Mouse (Mus musculus) heart, postnatal 0 days (tissue): ENCODE data around the gene Olfr822. TPM values are rescaled to one million over a fixed set of nuclear protein-coding genes. Genes with fewer than 3 reads are reported as not detected.
"Not testable (repeated sequence)": the region's sequence is repeated elsewhere in the genome, so short reads cannot be mapped to it uniquely, and the experiment has no call there.

ENCODE experiments used
- ATAC-seq: fragments of 200-750 bp; cut with Nextera tagmentation; 2 replicates; pipeline ENCODE4 v1.8.0; 2017; ENCODE audit warnings: low read depth, moderate number of reproducible peaks, moderate library complexity; ENCODE audit not compliant: insufficient read depth
- DNase-seq: peaks from one replicate; pipeline ENCODE4 v3.0.0-alpha.2; 2016; ENCODE audit warnings: low spot score
- H3K27ac ChIP-seq: fragments of 300-500 bp; sonication (generic); 2 replicates; pipeline ENCODE4 v1.5.1; 2014; ENCODE audit warnings: low read depth, mild to moderate bottlenecking
- H3K27me3 ChIP-seq: fragments of 300-500 bp; sonication (generic); 2 replicates; pipeline ENCODE4 v1.6.1; 2014; ENCODE audit warnings: low read length, mixed read lengths; ENCODE audit not compliant: control insufficient read depth, insufficient read depth
- H3K36me3 ChIP-seq: fragments of 300-500 bp; sonication (generic); replicated peaks from 2 replicates; pipeline ENCODE4 v1.6.1; 2014; ENCODE audit warnings: low read length, mixed read lengths; ENCODE audit not compliant: control insufficient read depth, insufficient read depth
- H3K4me1 ChIP-seq: fragments of 300-500 bp; sonication (generic); 2 replicates; pipeline ENCODE4 v1.6.1; 2014; ENCODE audit warnings: antibody characterized with exemption; ENCODE audit not compliant: control insufficient read depth, insufficient read depth
- H3K4me2 ChIP-seq: fragments of 300-500 bp; sonication (generic); 2 replicates; pipeline ENCODE4 v1.6.1; 2014; ENCODE audit warnings: low read depth, mild to moderate bottlenecking, low read length, moderate library complexity
- H3K4me3 ChIP-seq: fragments of 300-500 bp; sonication (generic); 2 replicates; pipeline ENCODE4 v1.5.1; 2014; ENCODE audit warnings: low read depth, low read length
- H3K9ac ChIP-seq: fragments of 300-500 bp; sonication (generic); replicated peaks from 2 replicates; pipeline ENCODE4 v1.6.1; 2014; ENCODE audit warnings: low read depth, low read length, mixed read lengths
- H3K9me3 ChIP-seq: fragments of 300-500 bp; sonication (generic); replicated peaks from 2 replicates; pipeline ENCODE4 v1.6.1; 2016; ENCODE audit warnings: low read length; ENCODE audit not compliant: control insufficient read depth
- CTCF ChIP-seq: IDR thresholded peaks from 2 replicates; pipeline ENCODE4 v1.5.1; 2016; ENCODE audit warnings: antibody characterized with exemption, control low read depth, low read depth
- EP300 ChIP-seq: IDR thresholded peaks from 2 replicates; pipeline ENCODE4 v1.6.1; 2016; ENCODE audit warnings: antibody characterized with exemption, low read depth
- WGBS: fragments of 180-500 bp; shearing (Covaris S2); extraction: QIAGEN DNeasy Blood & Tissue Kit; methylation state at CpG from one replicate; pipeline ENCODE4 v1.1.7; 2014; 5-methylcytosine and 5-hydroxymethylcytosine counted together
- polyA plus RNA-seq: library from polyadenylated mRNA; unstranded; fragments of >200 nt; fragmentation: Nextera tagmentation; extraction: Ambion mirVana; gene quantifications from 2 replicates; pipeline ENCODE4 v1.2.1, GENCODE M21; 2015
- total RNA-seq: library from RNA; depleted of rRNA; stranded (reverse); fragments of >200 nt; gene quantifications from 2 replicates; pipeline ENCODE4 v1.2.3, GENCODE M21; 2014; ENCODE audit warnings: low replicate concordance; rRNA removed

The Olfr822 gene
- total RNA-seq (not detected in 2 replicates), polyA plus RNA-seq (not detected in 2 replicates)

- no peaks in the 10 kb centered on the region for H3K9me3 ChIP-seq
These were observed at the start of gene Olfr822 for GRCm38 (mm10) chr10:130070910-130071309. TSS of gene Olfr822 (plus strand) at chr10:130071210.

GRCm38 (mm10) chr10:130030048-130030447 lies 41.0 kb upstream of the Olfr822 start, which contains the start of gene Olfr821:
TSS of gene Olfr821 (plus strand) at chr10:130030348.
- DNase-seq (no peak), ATAC-seq (no peak)
- no peaks in the 10 kb centered on the region for H3K9me3 ChIP-seq
- no peaks in the 10 kb centered on the region for H3K36me3 ChIP-seq
- no peak within 1 kb of the TSS for H3K9ac ChIP-seq
- H3K27me3 ChIP-seq, result no peaks in the 10 kb centered on the region
- H3K4me1 ChIP-seq, result no peaks in the 10 kb centered on the region
- no peak within 1 kb of the TSS for H3K4me3 ChIP-seq
- H3K27ac ChIP-seq, result no peak within 1 kb of the TSS
- TF ChIP-seq EP300 (no peak), CTCF (no peak)
- H3K4me2 ChIP-seq, result no peak within 1 kb of the TSS

More at GRCm38 (mm10) chr10:130070910-130071309, at the start of gene Olfr822:
- no peak within 1 kb of the TSS for H3K4me3 ChIP-seq
- ATAC-seq (no peak), DNase-seq (no peak)
- no peak within 1 kb of the TSS for H3K9ac ChIP-seq
- TF ChIP-seq CTCF, result no peak
- no peak for TF ChIP-seq EP300
- no peaks in the 10 kb centered on the region for H3K36me3 ChIP-seq
- H3K27me3 ChIP-seq, result no peaks in the 10 kb centered on the region
- H3K4me1 ChIP-seq, result no peaks in the 10 kb centered on the region
- H3K4me2 ChIP-seq, result no peak within 1 kb of the TSS
- no peak within 1 kb of the TSS for H3K27ac ChIP-seq

- TF ChIP-seq EP300 (no peak), CTCF (no peak)
- Histone ChIP-seq H3K36me3 (no peaks in the 10 kb centered on the region), H3K4me3 (no peak overlapping the region), H3K4me2 (no peak overlapping the region), H3K4me1 (no peaks in the 10 kb centered on the region), H3K9ac (no peak overlapping the region), H3K9me3 (no peaks in the 10 kb centered on the region), H3K27ac (no peak overlapping the region), H3K27me3 (no peaks in the 10 kb centered on the region)
- 57% methylated on average over 6 of the region's 6 CpGs for WGBS
- ATAC-seq, result no peak
- DNase-seq, result no peak
These were observed 33.9 kb upstream of the Olfr822 start for GRCm38 (mm10) chr10:130037096-130037495.

- Histone ChIP-seq H3K4me3 (no peak overlapping the region), H3K9ac (no peak overlapping the region), H3K9me3 (no peaks in the 10 kb centered on the region), H3K27ac (no peak overlapping the region), H3K4me2 (no peak overlapping the region), H3K27me3 (no peaks in the 10 kb centered on the region), H3K36me3 (no peaks in the 10 kb centered on the region), H3K4me1 (no peaks in the 10 kb centered on the region)
- 12% methylated on average over 5 of the region's 5 CpGs for WGBS
- ATAC-seq, result no peak
- peak; percentile 18 for DNase-seq
- TF ChIP-seq CTCF (peak; percentile 48), EP300 (no peak)
These were observed 21.9 kb downstream of the Olfr822 start for GRCm38 (mm10) chr10:130092838-130093440.

- H3K4me1 ChIP-seq, result no peaks in the 10 kb centered on the region
- TF ChIP-seq CTCF (peak; percentile 36), EP300 (no peak)
- no peaks in the 10 kb centered on the region for H3K36me3 ChIP-seq
- no peak for DNase-seq
- no peak overlapping the region for H3K9ac ChIP-seq
- no peaks in the 10 kb centered on the region for H3K9me3 ChIP-seq
- ATAC-seq, result no peak
- H3K4me2 ChIP-seq, result no peak overlapping the region
- H3K4me3 ChIP-seq, result no peak overlapping the region
- no peak overlapping the region for H3K27ac ChIP-seq
- H3K27me3 ChIP-seq, result no peaks in the 10 kb centered on the region
These were observed 25.1 kb downstream of the Olfr822 start for GRCm38 (mm10) chr10:130096104-130096503.

- not testable (repeated sequence) for H3K4me1 ChIP-seq, H3K36me3 ChIP-seq, H3K4me2 ChIP-seq, H3K4me3 ChIP-seq, DNase-seq, ATAC-seq, H3K9me3 ChIP-seq, H3K27me3 ChIP-seq, H3K27ac ChIP-seq, H3K9ac ChIP-seq
- WGBS, result 64% methylated on average over 1 of the region's 1 CpGs
These were observed 44.3 kb downstream of the Olfr822 start, which contains the start of gene Olfr823 for GRCm38 (mm10) chr10:130115283-130115682. TSS of gene Olfr823 (minus strand) at chr10:130115383.

- not testable (repeated sequence) for H3K9ac ChIP-seq, H3K27me3 ChIP-seq, DNase-seq, H3K4me3 ChIP-seq, H3K4me2 ChIP-seq, H3K4me1 ChIP-seq, H3K27ac ChIP-seq, H3K9me3 ChIP-seq, H3K36me3 ChIP-seq, ATAC-seq
- WGBS, result 53% methylated on average over 3 of the region's 3 CpGs
These were observed 45.0 kb downstream of the Olfr822 start for GRCm38 (mm10) chr10:130116045-130116444.
